Mouse (Mus musculus) kidney, postnatal 36 days (tissue): ENCODE measurements at regions not wholly inside any gene's neighbourhood (a gene's known extent, or its start where the extent isn't known, plus 50 kb on each side); places are given as distances from the start of the nearest gene placed in this dataset.

Source experiments
- DNase-seq, 2 experiments: peaks; one replicate each; pipeline ENCODE4 v3.0.0; 2021 to 2022; ENCODE audit warnings: mixed read lengths in 2 of 2

GRCm38 (mm10) chr2:51566554-51567246 is 60.6 kb upstream of the Tas2r134 start:
- no peak for DNase-seq

DNA sequence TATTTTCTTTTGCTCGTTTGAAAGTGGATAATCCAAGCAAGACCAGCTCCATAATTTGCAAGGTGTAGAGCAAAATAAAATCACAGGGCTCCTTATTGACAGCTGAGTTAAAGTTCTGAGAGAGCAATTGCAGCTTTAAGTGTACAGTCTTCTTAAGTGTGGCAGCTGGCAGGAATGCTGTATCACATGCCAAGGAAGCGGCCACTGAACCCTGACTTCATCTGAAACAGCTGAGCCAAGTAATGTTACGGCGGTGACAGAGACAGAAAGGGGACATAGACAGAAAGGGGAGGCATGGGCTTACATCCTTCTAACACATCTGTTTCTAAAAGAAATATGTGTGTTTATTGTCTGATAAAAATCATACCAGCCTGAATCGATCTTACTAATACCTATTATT is 63.4 kb upstream of the Tas2r134 start:
- DNase-seq: peak; percentile 62 to 66

DNA sequence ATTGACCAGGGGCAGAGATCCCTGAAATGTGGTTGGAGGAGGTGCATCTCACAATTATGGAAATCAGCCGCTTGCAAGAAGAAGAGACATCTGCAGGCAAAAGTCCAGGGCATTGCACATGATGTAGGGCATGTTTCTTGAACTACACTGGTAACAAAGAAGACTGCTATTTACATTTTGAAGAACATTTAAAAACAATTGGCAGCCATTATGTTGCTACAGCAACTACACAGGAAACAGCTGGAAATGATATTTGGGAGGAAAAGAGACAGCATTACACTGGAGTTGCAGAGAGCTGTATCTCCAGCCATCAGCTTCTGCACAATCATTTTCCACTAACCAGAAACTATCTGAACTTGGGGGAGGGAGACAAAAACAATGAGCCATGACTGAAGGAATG is 64.1 kb upstream of the Tas2r134 start:
- DNase-seq: peak in 1 of 2 experiments; percentile 7

- DNase-seq: no peak
Measured at GRCm38 (mm10) chr2:51550863-51551262, 76.4 kb upstream of the Tas2r134 start.

GRCm38 (mm10) chr2:51549125-51549524 is 78.2 kb upstream of the Tas2r134 start:
- DNase-seq: peak; percentile 13 to 51

DNA sequence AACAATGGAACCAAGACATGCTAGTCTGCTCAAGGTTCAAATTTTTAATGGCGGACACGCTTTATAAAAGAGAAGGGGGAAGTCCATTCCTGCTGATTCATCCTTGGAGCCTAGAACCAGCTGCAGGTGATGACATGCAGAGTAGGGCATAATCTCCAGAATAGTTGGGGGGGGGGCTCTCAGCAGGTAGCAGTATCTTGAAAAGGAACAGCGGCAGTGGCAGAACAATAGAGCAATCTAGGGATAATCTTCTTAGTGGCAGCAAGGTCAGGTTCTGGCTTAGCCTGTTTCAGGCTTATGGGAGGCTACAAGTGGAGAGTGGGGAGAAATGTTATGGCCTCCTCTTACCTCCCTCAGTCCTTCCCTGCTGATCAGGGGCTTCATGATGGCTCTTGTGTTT is 81.1 kb upstream of the Tas2r134 start:
- DNase-seq: no peak

DNA sequence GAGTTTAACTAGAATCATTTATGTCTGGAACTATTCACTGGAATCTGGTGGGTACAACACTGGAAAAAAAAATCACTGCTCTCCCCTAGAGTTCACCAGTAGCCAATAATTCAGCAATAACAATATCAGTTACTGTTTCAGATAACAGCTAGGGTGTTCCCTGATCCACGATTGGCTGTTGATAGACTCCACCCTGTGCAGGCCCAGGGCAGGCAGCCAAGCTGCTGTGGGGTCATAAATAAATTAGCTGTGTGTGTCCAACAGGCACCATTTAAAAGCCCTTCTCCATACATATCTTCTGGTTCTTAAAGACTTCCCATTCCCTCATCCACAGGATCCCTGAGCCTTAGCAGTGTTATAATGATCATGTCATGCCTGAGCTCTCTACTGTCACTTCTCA is 83.4 kb upstream of the Tas2r134 start:
- no peak for DNase-seq

GRCm38 (mm10) chr2:51542272-51542671 is 85.0 kb upstream of the Tas2r134 start:
- peak; percentile 11 to 63 for DNase-seq

DNA sequence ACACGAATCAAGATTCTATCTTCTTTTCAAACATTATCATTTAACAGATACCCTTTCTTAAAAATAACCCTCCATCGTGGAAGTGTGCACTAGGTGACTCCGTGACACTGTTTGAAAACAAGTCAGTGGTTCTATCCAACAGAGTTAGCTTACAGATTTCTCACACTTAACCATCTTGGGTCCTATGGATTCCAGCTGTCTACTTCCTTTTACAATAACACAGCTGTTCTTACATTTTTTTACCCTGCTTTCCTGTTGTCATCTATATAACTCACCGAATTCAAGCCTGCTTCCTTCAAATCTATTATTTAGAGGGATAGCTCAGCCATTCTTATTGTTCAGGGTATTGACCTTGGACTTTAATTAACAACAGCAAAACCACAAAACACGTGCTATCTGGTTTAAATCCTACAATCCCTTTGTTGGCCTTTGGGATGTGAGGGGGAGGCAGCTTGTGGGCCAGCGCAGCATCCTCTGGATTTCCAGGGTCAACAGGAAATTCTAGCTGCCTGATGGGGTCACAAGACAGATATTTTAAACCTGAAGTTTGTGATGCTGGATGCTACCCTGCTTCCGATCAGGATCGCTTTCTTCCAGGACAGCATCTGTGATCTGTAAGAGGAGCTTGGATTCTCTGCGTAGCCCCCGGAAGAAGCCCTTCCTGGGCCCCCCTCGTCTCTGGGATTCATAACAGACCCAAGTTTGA is 94.4 kb upstream of the Tas2r134 start:
- no peak for DNase-seq

DNA sequence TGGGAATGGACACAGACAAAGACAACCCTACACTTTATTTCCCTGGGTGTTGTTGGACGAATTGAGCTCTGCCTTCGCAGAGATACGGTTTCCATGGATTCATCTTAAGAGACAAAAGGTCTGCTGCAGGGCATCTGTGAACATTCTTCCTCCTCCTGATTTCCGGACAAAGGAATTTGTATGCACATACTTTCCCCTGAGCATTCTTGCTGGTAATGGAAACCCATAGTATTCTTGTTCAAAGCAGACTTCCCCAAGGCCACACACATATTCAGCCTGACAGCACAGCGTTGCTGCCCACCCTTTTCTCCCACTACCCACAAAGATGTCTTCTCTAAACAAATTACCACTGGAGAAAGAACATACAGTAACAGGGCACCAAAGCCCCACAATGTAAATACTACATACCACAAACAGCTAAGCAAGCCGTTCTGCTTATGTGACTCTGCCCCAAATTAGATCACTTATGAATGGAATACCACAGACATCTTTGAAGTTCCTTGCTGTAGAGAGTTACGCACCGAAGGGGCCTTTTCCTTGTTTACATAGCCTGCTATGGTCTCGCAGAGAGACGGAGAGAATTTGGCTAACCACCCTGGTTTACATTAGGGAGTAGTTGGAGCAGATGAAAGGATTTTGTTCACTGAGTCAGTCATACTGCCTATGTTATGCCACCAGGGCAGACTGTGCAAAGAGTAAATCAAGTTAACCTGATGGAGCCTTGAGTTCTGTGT is 96.0 kb upstream of the Tas2r134 start:
- no peak for DNase-seq

GRCm38 (mm10) chr2:51522766-51523165 is 104.5 kb upstream of the Tas2r134 start:
- DNase-seq: no peak

DNA sequence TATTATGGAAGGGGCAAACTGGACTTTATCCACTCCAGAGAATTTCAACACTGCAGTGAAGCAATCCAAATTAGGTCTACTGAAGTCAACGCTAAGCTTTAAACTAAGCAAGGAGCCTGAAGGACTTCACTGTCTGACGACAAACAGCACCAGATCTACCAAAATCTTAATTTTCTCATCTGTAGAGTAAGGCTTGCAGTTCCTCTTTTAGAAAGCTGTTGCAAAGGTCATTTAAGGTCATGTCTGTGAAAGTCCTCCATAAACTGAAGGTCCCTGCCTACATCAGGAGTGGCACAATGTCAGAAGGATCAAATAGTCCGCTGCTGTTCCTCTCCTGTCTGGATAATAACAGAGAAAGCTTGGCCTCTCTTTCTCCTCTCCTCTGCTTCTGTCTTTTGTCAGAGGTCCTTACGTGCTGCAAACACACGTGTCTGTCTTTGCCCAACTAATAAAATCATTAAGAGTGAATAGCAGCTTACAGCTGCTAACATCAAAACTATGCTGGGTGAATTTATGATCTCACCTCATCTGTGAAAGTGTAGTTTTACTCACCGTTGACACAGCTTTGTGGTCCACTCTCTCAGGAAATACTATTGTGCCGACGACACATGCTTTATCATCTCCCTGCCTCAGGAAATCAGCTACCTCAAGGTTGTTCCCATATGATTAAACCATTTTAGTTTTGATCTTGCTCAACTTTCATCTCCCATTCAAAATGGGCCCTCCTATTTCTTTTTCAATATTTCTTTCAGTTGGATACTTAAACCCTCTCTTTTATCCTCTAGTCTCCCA is 117.9 kb upstream of the Tas2r134 start:
- no peak for DNase-seq

DNA sequence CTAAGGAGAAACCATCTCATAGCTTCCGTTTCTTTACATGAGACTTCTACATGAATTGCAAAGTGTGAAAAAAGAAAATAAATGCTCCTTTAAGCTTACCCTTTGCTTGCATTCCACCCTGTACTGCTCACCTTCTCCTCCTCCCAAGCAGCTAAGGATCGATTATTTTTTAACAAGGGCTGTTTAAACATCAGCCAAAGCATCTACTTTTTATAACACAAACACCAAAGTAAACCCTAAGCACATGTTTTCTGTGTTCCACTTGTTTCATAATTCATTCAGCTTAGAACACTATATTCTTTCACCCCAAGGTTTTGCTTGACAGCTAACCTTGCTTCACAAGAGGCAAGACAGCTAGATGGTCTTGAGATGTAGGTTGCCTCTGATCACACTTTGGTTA is 129.4 kb upstream of the Tas2r134 start:
- DNase-seq: peak in 1 of 2 experiments; percentile 53

- no peak for DNase-seq
Measured at GRCm38 (mm10) chr2:51473753-51474152, 153.6 kb upstream of the Tas2r134 start.

- peak in 1 of 2 experiments; percentile 9 for DNase-seq
Measured at GRCm38 (mm10) chr2:51467027-51467694, 160.2 kb upstream of the Tas2r134 start.

- DNase-seq: no peak
Measured at GRCm38 (mm10) chr2:51466003-51466402, 161.3 kb upstream of the Tas2r134 start.

- no peak for DNase-seq
Measured at GRCm38 (mm10) chr2:51465576-51465975, 161.7 kb upstream of the Tas2r134 start.

GRCm38 (mm10) chr2:51464356-51464755 is 163.0 kb upstream of the Tas2r134 start:
- no peak for DNase-seq

GRCm38 (mm10) chr2:51460896-51461295 is 166.4 kb upstream of the Tas2r134 start:
- DNase-seq: no peak

DNA sequence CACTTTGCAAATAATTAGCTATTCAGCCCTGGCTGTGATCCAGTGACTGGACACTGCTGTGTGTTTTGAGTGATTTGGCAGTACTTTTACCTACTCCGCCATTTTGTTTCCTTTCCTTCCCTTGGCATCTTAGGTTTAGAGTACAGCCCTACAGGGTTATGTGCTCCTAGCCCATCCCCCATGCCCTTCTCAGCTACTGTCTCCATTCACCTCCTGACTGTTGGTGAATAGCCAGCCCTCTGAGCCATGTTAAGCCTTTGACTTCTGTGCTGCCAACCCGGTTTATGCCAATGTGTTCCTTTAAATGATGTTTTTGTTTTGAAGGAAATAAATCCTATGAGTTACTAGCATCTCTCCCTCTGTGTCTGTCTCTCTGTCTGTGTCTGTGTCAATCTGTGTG is 167.8 kb upstream of the Tas2r134 start:
- DNase-seq: peak in 1 of 2 experiments; percentile 25

DNA sequence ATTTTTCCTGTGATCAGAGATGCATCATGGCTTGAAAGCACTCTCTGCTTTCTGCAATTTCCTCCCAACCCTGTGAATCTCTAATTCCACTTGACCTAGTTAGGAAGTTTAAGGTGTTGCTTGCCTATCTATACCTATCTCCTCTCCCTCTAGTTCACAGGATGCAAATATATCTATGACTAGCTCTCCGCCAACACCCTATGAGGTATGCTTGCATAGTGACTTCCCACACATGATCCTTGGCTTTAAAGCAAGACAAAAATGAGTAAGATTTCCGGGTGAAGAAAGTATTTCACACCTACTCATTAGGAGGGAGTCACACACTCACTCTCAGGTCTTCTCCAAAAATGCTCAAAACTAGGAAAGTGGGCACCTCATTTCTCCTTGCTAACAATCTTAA is 169.6 kb upstream of the Tas2r134 start:
- DNase-seq: no peak

- DNase-seq: no peak
Measured at GRCm38 (mm10) chr2:51452816-51453215, 174.5 kb upstream of the Tas2r134 start.
